Mouse (Mus musculus) lung, adult 2 months (tissue): ENCODE results near the gene Olfr742. TPM values are rescaled to one million over a fixed set of nuclear protein-coding genes. Genes with fewer than 3 reads are reported as not detected.

Experiments used
- DNase-seq: peaks from one replicate; pipeline ENCODE4 v3.0.0; 2022
- H3K4me1 ChIP-seq: fragments of 200-500 bp; 2 replicates; pipeline ENCODE4 v1.6.1; 2011; ENCODE audit warnings: low read length; ENCODE audit not compliant: control insufficient read depth, insufficient read depth
- H3K4me3 ChIP-seq: fragments of 200-500 bp; replicated peaks from 2 replicates; pipeline ENCODE3; 2011; ENCODE audit warnings: low read depth, mild to moderate bottlenecking, control low read depth, low read length; ENCODE audit errors: extremely low read depth
- CTCF ChIP-seq: fragments of 200-500 bp; IDR thresholded peaks from 2 replicates; pipeline ENCODE4 v1.5.1; 2011; ENCODE audit warnings: mild to moderate bottlenecking, low read length, control low read depth; ENCODE audit not compliant: insufficient read depth
- POLR2A ChIP-seq: fragments of 200-500 bp; IDR thresholded peaks from 2 replicates; pipeline ENCODE4 v1.6.1; 2011; ENCODE audit warnings: low read depth, mild to moderate bottlenecking, control low read depth, low read length, borderline replicate concordance; ENCODE audit errors: extremely low read depth
- WGBS: fragments of 180-500 bp; shearing (Covaris S2); methylation state at CpG from one replicate; pipeline ENCODE4 v1.1.7; 2018; 5-methylcytosine and 5-hydroxymethylcytosine counted together
- polyA plus RNA-seq: library from polyadenylated mRNA; depleted of rRNA; stranded (reverse); fragments of >200 nt; gene quantifications from 2 replicates; pipeline ENCODE4 v1.2.3, GENCODE M21; 2012; rRNA removed

The Olfr742 gene
- polyA plus RNA-seq: not detected in 2 replicates

DNA sequence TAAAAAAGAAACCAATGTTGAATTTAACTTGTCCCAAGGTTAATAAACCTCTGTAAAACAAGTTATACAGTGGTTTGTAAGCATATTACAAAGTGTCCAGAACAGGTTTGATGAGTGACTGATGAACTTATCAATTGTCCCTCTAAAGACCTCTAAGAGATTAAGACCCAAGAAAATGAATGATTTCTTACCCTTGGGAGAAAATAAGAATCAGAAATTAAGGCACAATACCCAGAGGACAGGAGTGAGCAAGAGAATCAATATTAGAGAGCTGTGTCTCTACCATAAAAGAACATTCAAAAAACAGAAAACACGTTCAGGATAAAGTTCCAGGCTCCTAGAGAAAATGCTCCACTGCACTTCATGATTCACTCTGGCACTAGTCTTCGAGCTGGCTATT is at the start of gene Olfr742:
TSS of gene Olfr742 (plus strand) at position 301 of the 400 bp plus-strand sequence.
- Histone ChIP-seq H3K4me3 (no peak within 1 kb of the TSS), H3K4me1 (no peaks in the 10 kb centered on the region)
- DNase-seq: no peak
- TF ChIP-seq POLR2A (no peak), CTCF (no peak)
- 42% methylated on average over 2 of the region's 2 CpGs for WGBS

- TF ChIP-seq POLR2A: no peak
- TF ChIP-seq CTCF: no peak
- WGBS: 61% methylated on average over 2 of the region's 2 CpGs
These were observed 31.0 kb upstream of the Olfr742 start, which contains the start of gene Olfr741 for GRCm38 (mm10) chr14:50472438-50472837. TSS of gene Olfr741 (plus strand) at chr14:50472738.

DNA sequence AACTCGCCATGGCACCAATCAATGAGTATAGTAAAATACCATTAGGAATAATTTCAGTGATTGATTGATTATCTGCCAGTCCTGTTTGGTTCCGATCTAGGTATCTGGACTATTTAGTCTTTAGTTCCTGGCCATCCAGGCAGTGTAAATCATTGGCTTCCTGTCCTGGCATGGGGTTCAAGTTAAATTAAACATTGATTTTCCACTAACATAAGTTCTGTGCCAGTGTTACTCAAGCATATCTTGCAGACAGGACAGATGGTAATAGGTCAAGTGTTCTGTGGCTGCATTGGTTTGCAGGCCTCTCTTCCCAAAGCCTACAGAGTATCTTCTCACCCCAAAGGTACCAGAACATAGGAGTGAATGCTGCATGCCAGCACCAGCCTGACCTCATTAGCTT is 25.0 kb upstream of the Olfr742 start:
- no peaks in the 10 kb centered on the region for H3K4me1 ChIP-seq
- 54% methylated on average over 2 of the region's 2 CpGs for WGBS
- DNase-seq: no peak
- no peak overlapping the region for H3K4me3 ChIP-seq
- TF ChIP-seq CTCF: no peak
- no peak for TF ChIP-seq POLR2A

More at GRCm38 (mm10) chr14:50472438-50472837, 31.0 kb upstream of the Olfr742 start, which contains the start of gene Olfr741:
- Histone ChIP-seq H3K4me3 (no peak within 1 kb of the TSS), H3K4me1 (no peaks in the 10 kb centered on the region)
- DNase-seq: no peak

- no peaks in the 10 kb centered on the region for H3K4me1 ChIP-seq
- TF ChIP-seq POLR2A (no peak), CTCF (no peak)
- no peak for DNase-seq
- H3K4me3 ChIP-seq: no peak within 1 kb of the TSS
These were observed 18.1 kb downstream of the Olfr742 start, which contains the start of gene Olfr743 for GRCm38 (mm10) chr14:50521539-50521938. TSS of gene Olfr743 (plus strand) at chr14:50521839.

DNA sequence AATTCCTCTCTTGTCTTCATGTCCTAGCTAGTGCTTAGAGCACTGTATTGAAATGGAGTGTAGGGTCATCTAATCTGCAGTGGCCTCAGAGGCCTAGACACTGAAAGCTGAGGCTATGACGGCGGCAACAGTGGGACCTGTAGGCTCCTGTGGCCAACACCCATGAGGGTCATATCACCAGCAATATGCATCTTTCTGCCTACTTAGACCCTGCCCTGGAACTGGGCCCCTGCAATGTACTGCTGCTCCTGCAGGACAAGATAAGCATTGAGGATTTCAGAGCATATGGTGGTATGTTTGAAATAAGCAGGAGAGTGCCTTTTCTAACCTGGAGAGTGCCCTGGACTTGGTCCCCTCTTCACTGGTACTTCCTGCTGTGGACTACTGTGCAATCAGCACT is 49.3 kb downstream of the Olfr742 start:
- no peak for DNase-seq
- Histone ChIP-seq H3K4me3 (no peak overlapping the region), H3K4me1 (no peaks in the 10 kb centered on the region)
- no peak for TF ChIP-seq POLR2A
- TF ChIP-seq CTCF: no peak
- 98% methylated on average over 2 of the region's 2 CpGs for WGBS

Other genes with a start within 250 kb of the Olfr742 start
- gene Olfr732, start 219.4 kb upstream of the Olfr742 start, polyA plus RNA-seq: not detected in 2 replicates
- gene Olfr733, start 202.1 kb upstream of the Olfr742 start, polyA plus RNA-seq: not detected in 2 replicates
- gene Olfr734, start 176.8 kb upstream of the Olfr742 start, polyA plus RNA-seq: not detected in 2 replicates
- not detected in 2 replicates for gene Olfr735, start 154.7 kb upstream of the Olfr742 start, polyA plus RNA-seq
- gene Tlr11, start 145.7 kb upstream of the Olfr742 start, polyA plus RNA-seq: 0.44 and 0.57 TPM in 2 replicates
- not detected in 2 replicates for gene Olfr736, start 122.4 kb upstream of the Olfr742 start, polyA plus RNA-seq
- not detected in 2 replicates for gene Olfr738, start 96.0 kb upstream of the Olfr742 start, polyA plus RNA-seq
- gene Olfr739, start 85.0 kb upstream of the Olfr742 start, polyA plus RNA-seq: not detected in 2 replicates
- gene Olfr740, start 58.1 kb upstream of the Olfr742 start, polyA plus RNA-seq: not detected in 2 replicates
- not detected in 2 replicates for gene Olfr741, start 30.9 kb upstream of the Olfr742 start, polyA plus RNA-seq
- not detected in 2 replicates for gene Olfr743, start 18.2 kb downstream of the Olfr742 start, polyA plus RNA-seq
- not detected in 2 replicates for gene Olfr744, start 111.3 kb downstream of the Olfr742 start, polyA plus RNA-seq
- gene Olfr745, start 135.8 kb downstream of the Olfr742 start, polyA plus RNA-seq: not detected in 2 replicates
- gene Olfr746, start 143.5 kb downstream of the Olfr742 start, polyA plus RNA-seq: not detected in 2 replicates
- gene Olfr747, start 189.6 kb downstream of the Olfr742 start, polyA plus RNA-seq: not detected in 2 replicates
- gene Olfr748, start 203.8 kb downstream of the Olfr742 start, polyA plus RNA-seq: not detected in 2 replicates
- gene Olfr749, start 241.5 kb downstream of the Olfr742 start, polyA plus RNA-seq: not detected in 2 replicates